Mouse (Mus musculus) bone marrow macrophage, adult 2 months (primary cell): Measurements from ENCODE around the gene Plxna1.

Experiments
- CTCF ChIP-seq: IDR thresholded peaks from 2 replicates; pipeline ENCODE4 v1.5.1; 2012; ENCODE audit warnings: low read depth, mild to moderate bottlenecking, low read length, moderate library complexity
- POLR2A ChIP-seq: IDR thresholded peaks from 2 replicates; pipeline ENCODE4 v1.6.1; 2012; ENCODE audit warnings: mild to moderate bottlenecking, low read depth, low read length, borderline replicate concordance

- no peak for TF ChIP-seq CTCF
- TF ChIP-seq POLR2A: no peak
These were observed 18.8 kb upstream of the Plxna1 start for GRCm38 (mm10) chr6:89381172-89381571.
